Mouse (Mus musculus) ES-Bruce4 (cell line): ENCODE measurements around the gene Bri3.

Experiments
- CTCF ChIP-seq: IDR thresholded peaks from one replicate; pipeline ENCODE4 v1.8.1; 2011; ENCODE audit warnings: low read depth, low read length
- EP300 ChIP-seq: IDR thresholded peaks from 2 replicates; pipeline ENCODE4 v1.6.1; 2011; ENCODE audit warnings: low read depth, low read length; ENCODE audit not compliant: insufficient read depth

DNA sequence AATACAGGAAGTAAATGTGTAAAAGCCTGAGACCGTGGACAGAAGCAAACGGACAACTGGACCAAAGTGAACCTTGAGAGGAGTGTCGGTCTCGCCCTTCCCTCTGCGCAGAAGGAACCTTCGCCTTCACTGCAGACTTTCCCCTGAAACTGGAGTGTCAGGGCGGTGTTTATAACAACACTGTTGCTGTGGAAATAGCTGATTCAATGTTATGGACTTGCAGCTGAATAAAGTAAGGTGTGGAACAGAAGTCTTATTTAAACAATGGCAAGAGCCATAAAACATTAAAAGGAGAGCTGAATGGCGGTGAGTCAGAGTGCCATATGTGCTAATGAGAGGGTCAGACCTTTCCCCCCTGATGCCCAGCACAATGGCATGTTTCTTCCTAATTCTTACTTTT, 73.2 kb downstream of the Bri3 start:
- TF ChIP-seq EP300 (no peak), CTCF (no peak)
